In the genomic region with DNA sequence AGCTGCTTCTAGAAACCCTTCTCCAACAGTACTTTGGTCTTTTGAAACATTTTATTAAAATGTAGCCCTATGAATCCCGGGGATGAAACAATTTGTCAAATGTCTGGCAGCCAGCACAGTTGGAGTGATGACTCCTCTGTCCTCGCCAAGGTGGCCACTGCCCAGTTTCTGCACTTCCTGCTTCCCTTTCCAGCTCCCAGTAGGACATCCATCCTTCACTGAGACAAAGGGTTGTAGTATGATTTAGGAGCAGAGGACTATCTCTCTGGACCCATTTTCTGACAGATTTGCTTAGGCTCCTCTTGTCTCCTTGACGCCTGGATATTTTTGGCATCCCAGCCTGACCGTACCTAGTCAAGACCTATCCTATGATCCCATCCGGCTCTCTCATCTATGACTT, we compare ENCODE assay signal across 14 mouse cellular contexts.
DNase-seq lines count a peak whose midpoint lies in the region; ATAC-seq and TF ChIP-seq lines count a peak whose summit lies in the region.
"Had no signal": no experiment of that assay in that cellular context is flagged by ENCODE, and none has a peak within 500 bp of the region (broad histone marks: within the 10 kb centered on the region; RNA-seq: fewer than 3 reads in every experiment).

No protein-coding gene starts in this region.

- H3K36me3 ChIP-seq in kidney, embryonic 16.5 days (ENCODE audit: insufficient read depth, low read length) = no peaks in the 10 kb centered on the region
- no peaks in the 10 kb centered on the region for H3K36me3 ChIP-seq in hindbrain, embryonic 16.5 days (ENCODE audit: control insufficient read depth, insufficient read depth, low read length)
- H3K36me3 ChIP-seq: limb, embryonic 10.5 days; liver, embryonic 15.5 days; neural tube, embryonic 15.5 days had no signal

- no peak overlapping the region for H3K27ac ChIP-seq in kidney, embryonic 16.5 days (ENCODE audit: low read length)
- H3K27ac ChIP-seq in cerebellum, adult 2 months (ENCODE audit: insufficient read depth, low read length) = no peak overlapping the region
- no peak overlapping the region for H3K27ac ChIP-seq in hindbrain, embryonic 16.5 days (ENCODE audit: low read depth, low read length)
- H3K27ac ChIP-seq: limb, embryonic 10.5 days; liver, embryonic 15.5 days; neural tube, embryonic 15.5 days had no signal

- H3K9ac ChIP-seq in kidney, embryonic 16.5 days (replicated peaks; ENCODE audit: low read length) = no peak overlapping the region
- no peak overlapping the region for H3K9ac ChIP-seq in hindbrain, embryonic 16.5 days (ENCODE audit: low read depth, low read length)
- H3K9ac ChIP-seq: liver, embryonic 15.5 days; neural tube, embryonic 15.5 days had no signal

- TF ChIP-seq POLR2A in cerebellum, adult 2 months (IDR thresholded peaks at IDR 0.05; ENCODE audit: borderline replicate concordance, insufficient read depth, low read length) = no peak

- no peak overlapping the region for H3K4me2 ChIP-seq in kidney, embryonic 16.5 days (replicated peaks; ENCODE audit: low read depth, low read length)
- no peak overlapping the region for H3K4me2 ChIP-seq in hindbrain, embryonic 16.5 days (ENCODE audit: low read length)
- H3K4me2 ChIP-seq: liver, embryonic 15.5 days; neural tube, embryonic 15.5 days had no signal

- H3K9me3 ChIP-seq in kidney, embryonic 16.5 days (ENCODE audit: low read length) = no peaks in the 10 kb centered on the region
- H3K9me3 ChIP-seq in hindbrain, embryonic 16.5 days (ENCODE audit: control insufficient read depth, low read length) = no peaks in the 10 kb centered on the region
- H3K9me3 ChIP-seq: limb, embryonic 10.5 days; liver, embryonic 15.5 days; neural tube, embryonic 15.5 days had no signal

- no peaks in the 10 kb centered on the region for H3K27me3 ChIP-seq in kidney, embryonic 16.5 days (ENCODE audit: insufficient read depth, low read length)
- H3K27me3 ChIP-seq in cerebellum, adult 2 months (ENCODE audit: control insufficient read depth, insufficient read depth, low read length) = no peaks in the 10 kb centered on the region
- no peaks in the 10 kb centered on the region for H3K27me3 ChIP-seq in hindbrain, embryonic 16.5 days (replicated peaks; ENCODE audit: control insufficient read depth, insufficient read depth, low read length)
- H3K27me3 ChIP-seq: liver, embryonic 15.5 days; neural tube, embryonic 15.5 days had no signal

- no peak overlapping the region for H3K4me3 ChIP-seq in kidney, embryonic 16.5 days (ENCODE audit: low read length)
- no peak overlapping the region for H3K4me3 ChIP-seq in cerebellum, adult 2 months (replicated peaks; ENCODE audit: insufficient read depth, low read depth, low read length)
- H3K4me3 ChIP-seq in hindbrain, embryonic 16.5 days (ENCODE audit: low read length) = no peak overlapping the region
- H3K4me3 ChIP-seq: erythroblast, embryonic 14.5 days; limb, embryonic 10.5 days; liver, embryonic 15.5 days; neural tube, embryonic 15.5 days had no signal

- peak; percentile 34 for DNase-seq in kidney, adult 18-20 months
- DNase-seq in cerebellum, adult 2 months = peak; percentile 58 to 80
- peak; percentile 48 for DNase-seq in gastrocnemius, postnatal 14 days
- DNase-seq in urinary bladder, adult 2 months (ENCODE audit: low spot score) = no peak
- DNase-seq in urinary bladder, postnatal 10 days (ENCODE audit: low spot score) = no peak
- DNase-seq: layer of hippocampus, adult 9-11 months; lung, postnatal 4 days; thymus, adult 18-20 months had no signal

- 79% methylated on average over 5 of the region's 5 CpGs for WGBS in kidney, embryonic 16.5 days
- 13% methylated on average over 5 of the region's 5 CpGs for WGBS in cerebellum, adult 2 months
- 83% methylated on average over 5 of the region's 5 CpGs for WGBS in hindbrain, embryonic 16.5 days

- no peak for ATAC-seq in kidney, embryonic 16.5 days (ENCODE audit: low FRiP score, low TSS enrichment)
- ATAC-seq in hindbrain, embryonic 16.5 days = no peak

- H3K4me1 ChIP-seq in kidney, embryonic 16.5 days (ENCODE audit: insufficient read depth, low read length) = no peaks in the 10 kb centered on the region
- no peaks in the 10 kb centered on the region; the same call in 1 of the 2 replicates for H3K4me1 ChIP-seq in cerebellum, adult 2 months (ENCODE audit: control insufficient read depth, insufficient read depth, low read length)
- H3K4me1 ChIP-seq in hindbrain, embryonic 16.5 days (ENCODE audit: control insufficient read depth, insufficient read depth, low read depth, low read length) = no peaks in the 10 kb centered on the region
- H3K4me1 ChIP-seq: liver, embryonic 15.5 days; neural tube, embryonic 15.5 days had no signal

- intact Hi-C loops in gastrocnemius, postnatal 14 days (cut with DNase I; ENCODE audit: low total_unique reads) = loop anchor here (2.0 kb wide), 1 partner anchor 15 kb away; no protein-coding TSS in a partner anchor

- no peak for TF ChIP-seq CTCF in cerebellum, adult 2 months (IDR thresholded peaks at IDR 0.05; ENCODE audit: borderline replicate concordance, insufficient read depth, low read depth, low read length)

Comparison
In these comparisons a context has a peak if more than half of its experiments do, and no peak if none do; other contexts are left out.
1. DNase-seq: peak in kidney, adult 18-20 months (single experiment), cerebellum, adult 2 months (2 of 2) and gastrocnemius, postnatal 14 days (single experiment); none in urinary bladder, adult 2 months (single experiment) and urinary bladder, postnatal 10 days (single experiment).